Mouse (Mus musculus): ENCODE results near the gene Pax5. TPM values are rescaled to one million over a fixed set of nuclear protein-coding genes. Genes with fewer than 3 reads are reported as not detected.
"Not testable (repeated sequence)": the region's sequence is repeated elsewhere in the genome, so short reads cannot be mapped to it uniquely, and the experiment has no call there.

The Pax5 gene
- polyA plus RNA-seq (2012; fragmentation: generic; extraction: Trizol) = not detected
- long read RNA-seq, experiment 1 = 0 reads
- long read RNA-seq, experiment 2 = 0 reads

DNA sequence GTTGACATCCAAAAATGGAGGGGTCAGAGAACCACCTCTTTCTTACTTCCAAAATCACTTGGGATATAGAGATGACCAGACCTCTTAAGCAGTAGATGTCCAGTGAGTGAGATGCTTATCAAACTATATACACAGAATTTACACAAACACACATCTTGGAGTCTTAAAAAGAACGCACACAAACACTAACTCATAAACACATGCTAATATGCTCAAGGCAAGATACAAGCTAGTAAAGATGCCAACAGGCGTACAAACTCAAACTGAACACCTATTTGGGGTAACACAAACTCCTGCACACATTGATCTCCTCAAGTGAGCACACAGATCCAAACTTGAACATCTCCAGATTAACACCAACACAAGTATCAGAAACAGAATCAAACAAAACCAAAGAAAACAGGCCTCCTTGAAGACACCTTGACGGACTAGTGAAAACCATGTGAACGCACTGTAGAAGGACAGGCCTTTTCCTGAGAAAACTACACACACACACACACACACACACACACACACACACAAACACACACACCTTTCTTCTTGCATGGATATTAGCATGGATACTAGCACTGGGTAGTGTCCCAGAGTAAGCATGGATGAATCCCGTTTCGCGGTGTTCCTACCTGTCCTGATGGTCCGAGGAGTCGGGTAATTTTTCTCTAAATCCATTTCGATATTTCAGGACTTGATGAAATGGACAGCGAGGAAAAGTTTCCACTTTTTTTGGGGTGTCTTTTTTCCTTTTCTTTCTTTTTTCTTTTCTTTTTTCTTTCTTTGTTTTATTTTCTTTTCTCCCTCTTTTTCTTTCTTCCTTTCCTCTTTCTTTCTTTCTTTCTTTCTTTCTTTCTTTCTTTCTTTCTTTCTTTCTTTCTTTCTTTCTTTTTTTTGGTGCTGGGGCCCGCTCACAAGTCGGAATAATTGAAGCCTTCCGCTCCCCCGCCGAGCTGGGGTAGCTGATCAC, at the start of gene Pax5:
Gene Pax5 (minus strand): TSS at position 748 of the 961 bp plus-strand sequence.
- no peaks in the 10 kb centered on the region for H3K79me3 ChIP-seq (ENCODE audit: low read depth)
- TF ChIP-seq CTCF (IDR thresholded peaks at IDR 0.05; ENCODE audit: control insufficient read depth, insufficient read depth, insufficient read length) (no peak), MYOD1 (IDR thresholded peaks at IDR 0.05; ENCODE audit: control insufficient read depth, insufficient read length, low read depth) (no peak), USF1 (IDR thresholded peaks at IDR 0.05; ENCODE audit: low read depth) (no peak)
- H3ac ChIP-seq (ENCODE audit: control insufficient read depth, insufficient read length, low read depth) = no peak within 1 kb of the TSS
- no peaks in the 10 kb centered on the region for H3K79me2 ChIP-seq (ENCODE audit: control insufficient read depth, insufficient read depth)
- H3K36me3 ChIP-seq (ENCODE audit: control insufficient read depth, insufficient read depth) = no peaks in the 10 kb centered on the region
- peaks cover 66% of the 10 kb centered on the region for H3K27me3 ChIP-seq (ENCODE audit: control insufficient read depth, insufficient read depth, insufficient read length)
- no peak within 1 kb of the TSS for H3K4me3 ChIP-seq (ENCODE audit: insufficient read depth, poor library complexity, severe bottlenecking)

DNA sequence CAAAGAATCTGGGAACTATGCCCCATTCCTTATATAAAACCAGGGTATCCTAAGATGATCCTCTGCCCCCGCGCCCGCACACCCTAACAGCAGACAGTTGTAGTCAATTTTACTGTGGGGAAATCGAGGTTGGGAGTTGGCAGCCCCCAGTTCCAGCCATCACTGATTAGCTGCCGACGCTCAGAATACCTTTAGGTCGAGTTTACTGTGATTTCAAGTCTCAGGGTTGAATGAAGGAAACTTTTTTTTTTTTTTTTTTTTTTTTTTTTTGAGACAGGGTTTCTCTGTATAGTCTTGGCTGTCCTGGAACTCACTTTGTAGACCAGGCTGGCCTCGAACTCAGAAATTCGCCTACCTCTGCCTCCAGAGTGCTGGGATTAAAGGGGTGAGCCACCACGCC, 46.8 kb upstream of the Pax5 start:
- Histone ChIP-seq H3K79me2 (ENCODE audit: control insufficient read depth, insufficient read depth) (peaks cover 46% of the 10 kb centered on the region), H3K79me3 (ENCODE audit: low read depth) (peaks cover 19% of the 10 kb centered on the region)
- not testable (repeated sequence) for H3K27me3 ChIP-seq (ENCODE audit: control insufficient read depth, insufficient read depth, insufficient read length)

DNA sequence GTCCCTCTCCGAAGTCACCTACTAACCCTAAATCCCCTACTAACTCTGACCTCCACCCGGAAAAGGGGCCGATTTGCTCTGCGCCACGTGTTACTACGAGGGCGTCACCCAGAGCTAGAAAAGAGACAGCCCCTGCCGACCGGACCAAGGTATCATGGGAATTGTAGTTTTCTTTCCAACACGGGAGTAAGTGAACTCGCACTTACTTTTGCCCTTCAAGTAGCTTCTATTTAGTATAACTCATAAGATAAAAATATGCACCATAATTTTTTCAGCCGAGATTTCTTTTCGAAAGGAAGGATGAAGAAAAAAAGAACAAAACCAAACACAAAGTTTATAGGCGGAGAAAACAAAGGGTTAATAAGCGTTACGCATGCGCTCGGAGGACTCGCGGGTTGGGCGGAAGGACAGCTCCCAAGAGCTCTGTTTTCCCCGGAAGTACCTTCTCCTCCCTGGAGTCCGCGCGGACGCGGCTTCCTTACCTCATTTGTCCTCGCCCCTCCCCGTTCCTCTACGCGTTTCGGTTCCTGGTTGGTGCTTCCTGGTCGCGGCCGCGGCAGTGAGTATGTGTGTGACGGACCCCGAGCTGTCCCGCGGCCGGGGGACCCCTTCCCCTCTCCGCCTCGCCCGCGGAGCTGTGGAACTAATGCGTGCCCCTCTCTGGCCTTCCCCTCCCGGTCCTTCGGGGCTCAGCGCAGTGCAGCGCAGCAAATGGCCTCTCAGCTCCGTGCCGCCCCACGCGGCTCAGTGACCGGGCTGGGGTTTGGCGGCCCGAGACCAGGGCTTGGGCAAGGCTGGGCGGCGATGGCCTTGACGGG, 46.1 kb upstream of the Pax5 start:
- Histone ChIP-seq H3K27me3 (ENCODE audit: control insufficient read depth, insufficient read depth, insufficient read length) (peaks cover 4% of the 10 kb centered on the region), H3K4me3 (ENCODE audit: insufficient read depth, poor library complexity, severe bottlenecking) (peak overlapping the region; percentile 87), H3K79me2 (ENCODE audit: control insufficient read depth, insufficient read depth) (peaks cover 46% of the 10 kb centered on the region), H3K79me3 (ENCODE audit: low read depth) (peaks cover 19% of the 10 kb centered on the region), H3ac (ENCODE audit: control insufficient read depth, insufficient read length, low read depth) (peak overlapping the region; percentile 94), H3K36me3 (ENCODE audit: control insufficient read depth, insufficient read depth) (no peaks in the 10 kb centered on the region)
- no peak for TF ChIP-seq FOSL1 (IDR thresholded peaks at IDR 0.05; ENCODE audit: insufficient read depth, low read length, poor library complexity, severe bottlenecking)
- TF ChIP-seq MAX (IDR thresholded peaks at IDR 0.05) = peak; percentile 87
- no peak for TF ChIP-seq MYOG (IDR thresholded peaks at IDR 0.05; ENCODE audit: control insufficient read depth, extremely low read depth, insufficient read length)
- peak; percentile 93 for TF ChIP-seq USF1 (IDR thresholded peaks at IDR 0.05; ENCODE audit: low read depth)

More for the DNA sequence above, 46.8 kb upstream of the Pax5 start:
- not testable (repeated sequence) for H3K36me3 ChIP-seq (ENCODE audit: control insufficient read depth, insufficient read depth)
- peak overlapping the region; percentile 87 for H3K4me3 ChIP-seq (ENCODE audit: insufficient read depth, poor library complexity, severe bottlenecking)
- H3ac ChIP-seq (ENCODE audit: control insufficient read depth, insufficient read length, low read depth) = peak overlapping the region; percentile 94

DNA sequence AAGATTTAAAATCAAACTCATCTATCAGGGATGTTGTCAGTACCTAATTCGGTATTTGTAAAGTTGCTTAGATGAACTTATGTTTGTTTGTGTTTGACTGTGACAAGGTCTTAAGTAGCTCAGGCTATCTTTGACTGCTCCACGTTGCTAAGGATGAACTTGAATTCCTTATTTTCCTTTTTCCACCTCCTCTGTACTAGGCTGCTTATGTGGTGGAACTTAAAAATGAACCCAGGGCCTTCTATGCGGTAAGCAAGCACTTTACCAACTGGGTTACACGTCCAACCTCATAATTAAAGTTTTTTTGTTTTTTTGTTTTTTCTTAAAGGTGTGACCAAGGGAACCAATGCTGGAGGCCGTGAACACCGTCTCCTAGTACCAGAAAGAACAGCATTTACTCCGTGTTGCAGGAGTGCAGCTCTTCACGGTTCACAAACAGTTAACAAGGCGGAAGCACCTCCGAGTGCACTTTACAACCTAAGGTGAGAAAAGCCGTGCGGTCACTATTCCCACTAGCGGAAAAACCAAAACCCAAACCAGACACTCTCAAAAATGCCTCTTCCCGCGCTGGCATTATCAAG, 45.4 kb upstream of the Pax5 start, which contains the start of gene Zcchc7:
Gene Zcchc7 (plus strand): TSS at position 325 of the 581 bp plus-strand sequence.
- H3K4me3 ChIP-seq (ENCODE audit: insufficient read depth, poor library complexity, severe bottlenecking) = peak within 1 kb of the TSS; percentile 87
- peaks cover 40% of the 10 kb centered on the region for H3K79me2 ChIP-seq (ENCODE audit: control insufficient read depth, insufficient read depth)
- peaks cover 17% of the 10 kb centered on the region for H3K79me3 ChIP-seq (ENCODE audit: low read depth)
- H3ac ChIP-seq (ENCODE audit: control insufficient read depth, insufficient read length, low read depth) = peak within 1 kb of the TSS; percentile 94
- TF ChIP-seq CTCF (IDR thresholded peaks at IDR 0.05; ENCODE audit: control insufficient read depth, insufficient read depth, insufficient read length) (no peak), FOSL1 (IDR thresholded peaks at IDR 0.05; ENCODE audit: insufficient read depth, low read length, poor library complexity, severe bottlenecking) (no peak), MAX (IDR thresholded peaks at IDR 0.05) (no peak), CEBPB (IDR thresholded peaks at IDR 0.05; ENCODE audit: low read depth) (no peak), MYOD1 (IDR thresholded peaks at IDR 0.05; ENCODE audit: control insufficient read depth, insufficient read length, low read depth) (no peak), MYOG (IDR thresholded peaks at IDR 0.05; ENCODE audit: control insufficient read depth, extremely low read depth, insufficient read length) (no peak), USF1 (IDR thresholded peaks at IDR 0.05; ENCODE audit: low read depth) (no peak)
- H3K27me3 ChIP-seq (ENCODE audit: control insufficient read depth, insufficient read depth, insufficient read length) = peaks cover 4% of the 10 kb centered on the region
- no peaks in the 10 kb centered on the region for H3K36me3 ChIP-seq (ENCODE audit: control insufficient read depth, insufficient read depth)

DNA sequence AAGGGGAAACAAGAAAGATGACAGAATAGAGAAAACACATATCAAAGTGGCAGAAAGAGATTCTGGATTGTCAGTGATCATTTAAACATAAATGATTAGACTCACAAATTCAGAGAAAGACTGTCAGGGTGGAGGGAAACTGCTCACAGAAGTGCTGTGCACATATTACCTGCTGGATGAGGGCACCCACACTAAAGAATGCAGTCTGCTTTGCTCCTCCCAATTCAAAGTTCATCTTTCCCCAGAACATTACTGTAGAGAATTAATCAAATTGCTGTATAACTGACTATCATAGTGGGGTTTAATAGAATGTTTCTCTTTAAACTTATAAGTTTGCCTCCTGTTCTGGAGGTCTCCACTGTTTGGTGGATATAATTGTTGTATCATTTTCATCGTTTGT, 30.2 kb upstream of the Pax5 start:
- TF ChIP-seq MAX (IDR thresholded peaks at IDR 0.05) (no peak), FOSL1 (IDR thresholded peaks at IDR 0.05; ENCODE audit: insufficient read depth, low read length, poor library complexity, severe bottlenecking) (no peak), MYOG (IDR thresholded peaks at IDR 0.05; ENCODE audit: control insufficient read depth, extremely low read depth, insufficient read length) (no peak), MYOD1 (IDR thresholded peaks at IDR 0.05; ENCODE audit: control insufficient read depth, insufficient read length, low read depth) (no peak), USF1 (IDR thresholded peaks at IDR 0.05; ENCODE audit: low read depth) (no peak), CTCF (IDR thresholded peaks at IDR 0.05; ENCODE audit: control insufficient read depth, insufficient read depth, insufficient read length) (no peak), CEBPB (IDR thresholded peaks at IDR 0.05; ENCODE audit: low read depth) (no peak)

More for the DNA sequence above, 30.2 kb upstream of the Pax5 start:
- H3K79me3 ChIP-seq (ENCODE audit: low read depth) = no peaks in the 10 kb centered on the region
- H3ac ChIP-seq (ENCODE audit: control insufficient read depth, insufficient read length, low read depth) = no peak overlapping the region
- H3K4me3 ChIP-seq (ENCODE audit: insufficient read depth, poor library complexity, severe bottlenecking) = no peak overlapping the region
- no peaks in the 10 kb centered on the region for H3K36me3 ChIP-seq (ENCODE audit: control insufficient read depth, insufficient read depth)
- no peaks in the 10 kb centered on the region for H3K79me2 ChIP-seq (ENCODE audit: control insufficient read depth, insufficient read depth)
- no peaks in the 10 kb centered on the region for H3K27me3 ChIP-seq (ENCODE audit: control insufficient read depth, insufficient read depth, insufficient read length)
